Mouse (Mus musculus) cerebellum, adult 2 months (tissue): ENCODE measurements around the gene Kctd19. TPM values are rescaled to one million over a fixed set of nuclear protein-coding genes. Genes with fewer than 3 reads are reported as not detected.

Experiments used
- DNase-seq, 2 experiments: peaks; one replicate each; pipeline ENCODE4 v3.0.0; 2021
- H3K27ac ChIP-seq: fragments of 200-500 bp; 2 replicates; pipeline ENCODE4 v1.5.1; 2012; ENCODE audit warnings: low read length, control low read depth, inconsistent platforms; ENCODE audit not compliant: insufficient read depth
- H3K27me3 ChIP-seq: fragments of 200-500 bp; 2 replicates; pipeline ENCODE4 v1.6.1; 2012; ENCODE audit warnings: inconsistent platforms, mild to moderate bottlenecking, low read length, moderate library complexity; ENCODE audit not compliant: control insufficient read depth, insufficient read depth
- H3K4me1 ChIP-seq: fragments of 200-500 bp; 2 replicates; pipeline ENCODE4 v1.6.1; 2011; ENCODE audit warnings: low read length; ENCODE audit not compliant: control insufficient read depth, insufficient read depth
- H3K4me3 ChIP-seq: fragments of 200-500 bp; replicated peaks from 2 replicates; pipeline ENCODE3; 2011; ENCODE audit warnings: mild to moderate bottlenecking, low read depth, low read length, control low read depth; ENCODE audit not compliant: insufficient read depth
- CTCF ChIP-seq: fragments of 200-500 bp; IDR thresholded peaks from 2 replicates; pipeline ENCODE4 v1.5.1; 2011; ENCODE audit warnings: low read depth, mild to moderate bottlenecking, control low read depth, low read length, moderate library complexity, borderline replicate concordance; ENCODE audit not compliant: insufficient read depth
- POLR2A ChIP-seq: fragments of 200-500 bp; IDR thresholded peaks from 2 replicates; pipeline ENCODE4 v1.6.1; 2011; ENCODE audit warnings: low read length, control low read depth, borderline replicate concordance; ENCODE audit not compliant: insufficient read depth
- WGBS: fragments of 180-500 bp; shearing (Covaris S2); methylation state at CpG from one replicate; pipeline ENCODE4 v1.1.7; 2018; 5-methylcytosine and 5-hydroxymethylcytosine counted together
- polyA plus RNA-seq: library from polyadenylated mRNA; depleted of rRNA; stranded (reverse); fragments of >200 nt; gene quantifications from 2 replicates; pipeline ENCODE4 v1.2.3, GENCODE M21; 2012

Gene Kctd19
- polyA plus RNA-seq, 1 experiment: 0.05 TPM

GRCm38 (mm10) chr8:105422006-105422405 lies 8.7 kb upstream of the Kctd19 start:
- peak in 1 of 2 experiments; percentile 80 for DNase-seq
- WGBS: 9% methylated on average over 1 of the region's 1 CpGs
- H3K27me3 ChIP-seq: no peaks in the 10 kb centered on the region
- TF ChIP-seq POLR2A (no peak), CTCF (no peak)
- H3K4me3 ChIP-seq: no peak overlapping the region
- H3K27ac ChIP-seq: peak overlapping the region; percentile 87; the same call in 1 of the 2 replicates
- peaks cover 3% of the 10 kb centered on the region; the same call in 1 of the 2 replicates for H3K4me1 ChIP-seq

GRCm38 (mm10) chr8:105419800-105420199 lies 6.5 kb upstream of the Kctd19 start:
- Histone ChIP-seq H3K27me3 (no peaks in the 10 kb centered on the region), H3K4me1 (peaks cover 3% of the 10 kb centered on the region; the same call in 1 of the 2 replicates), H3K27ac (no peak overlapping the region), H3K4me3 (no peak overlapping the region)
- no peak for DNase-seq
- WGBS: 93% methylated on average over 4 of the region's 4 CpGs
- TF ChIP-seq POLR2A: no peak
- TF ChIP-seq CTCF: no peak

- WGBS: 95% methylated on average over 2 of the region's 2 CpGs
- H3K4me3 ChIP-seq: no peak overlapping the region
- no peak overlapping the region for H3K27ac ChIP-seq
- H3K4me1 ChIP-seq: peaks cover 3% of the 10 kb centered on the region; the same call in 1 of the 2 replicates
- no peaks in the 10 kb centered on the region for H3K27me3 ChIP-seq
- DNase-seq: no peak
- TF ChIP-seq CTCF: no peak
- TF ChIP-seq POLR2A: no peak
Measured at GRCm38 (mm10) chr8:105418992-105419391, 5.7 kb upstream of the Kctd19 start.

- TF ChIP-seq CTCF (0 out of 2 replicates have a peak, but pooled peaks have one; percentile 6), POLR2A (no peak)
- no peak overlapping the region for H3K4me3 ChIP-seq
- no peak overlapping the region for H3K27ac ChIP-seq
- WGBS: 93% methylated on average over 6 of the region's 6 CpGs
- H3K4me1 ChIP-seq: peaks cover 4% of the 10 kb centered on the region; the same call in 1 of the 2 replicates
- DNase-seq: no peak
- no peaks in the 10 kb centered on the region for H3K27me3 ChIP-seq
Measured at GRCm38 (mm10) chr8:105409947-105410346, 3.4 kb downstream of the Kctd19 start.

- no peak overlapping the region for H3K27ac ChIP-seq
- H3K27me3 ChIP-seq: no peaks in the 10 kb centered on the region
- H3K4me1 ChIP-seq: no peaks in the 10 kb centered on the region; the same call in 1 of the 2 replicates
- no peak overlapping the region for H3K4me3 ChIP-seq
- no peak for DNase-seq
- TF ChIP-seq POLR2A (no peak), CTCF (no peak)
- WGBS: 72% methylated on average over 7 of the region's 7 CpGs
Measured at GRCm38 (mm10) chr8:105408331-105408730, 5.0 kb downstream of the Kctd19 start.

GRCm38 (mm10) chr8:105406416-105406815 lies 6.9 kb downstream of the Kctd19 start:
- no peak for TF ChIP-seq POLR2A
- WGBS: 67% methylated on average over 10 of the region's 10 CpGs
- no peaks in the 10 kb centered on the region for H3K27me3 ChIP-seq
- no peak overlapping the region for H3K4me3 ChIP-seq
- H3K4me1 ChIP-seq: peaks cover 3% of the 10 kb centered on the region; the same call in 1 of the 2 replicates
- no peak overlapping the region for H3K27ac ChIP-seq
- no peak for DNase-seq

GRCm38 (mm10) chr8:105404496-105404895 lies 8.8 kb downstream of the Kctd19 start:
- DNase-seq: no peak
- H3K27ac ChIP-seq: no peak overlapping the region
- WGBS: 86% methylated on average over 1 of the region's 1 CpGs

GRCm38 (mm10) chr8:105403467-105403866 lies 9.8 kb downstream of the Kctd19 start:
- H3K27me3 ChIP-seq: no peaks in the 10 kb centered on the region
- 39% methylated on average over 8 of the region's 8 CpGs for WGBS
- peak in 1 of 2 experiments; percentile 46 for DNase-seq

More at GRCm38 (mm10) chr8:105404496-105404895, 8.8 kb downstream of the Kctd19 start:
- H3K4me1 ChIP-seq: peaks cover 3% of the 10 kb centered on the region; the same call in 1 of the 2 replicates
- no peaks in the 10 kb centered on the region for H3K27me3 ChIP-seq
- TF ChIP-seq CTCF (no peak), POLR2A (no peak)
- no peak overlapping the region for H3K4me3 ChIP-seq

More at GRCm38 (mm10) chr8:105403467-105403866, 9.8 kb downstream of the Kctd19 start:
- no peak for TF ChIP-seq POLR2A
- no peak for TF ChIP-seq CTCF
- H3K4me3 ChIP-seq: no peak overlapping the region
- 0 out of 2 replicates have a peak overlapping the region, but pooled peaks have one; percentile 11 for H3K27ac ChIP-seq
- peaks cover 3% of the 10 kb centered on the region; the same call in 1 of the 2 replicates for H3K4me1 ChIP-seq
